Mouse (Mus musculus) kidney, adult 2 months (tissue): ENCODE data around the gene C1qtnf6. TPM values are rescaled to one million over a fixed set of nuclear protein-coding genes. Genes with fewer than 3 reads are reported as not detected.

Experiments
- DNase-seq: peaks from one replicate; pipeline ENCODE4 v3.0.0; 2021
- H3K27ac ChIP-seq: fragments of 200-500 bp; 2 replicates; pipeline ENCODE4 v1.5.1; 2012; ENCODE audit warnings: low read depth, low read length, control low read depth, inconsistent platforms; ENCODE audit not compliant: insufficient read depth
- H3K27me3 ChIP-seq: fragments of 200-500 bp; replicated peaks from 2 replicates; pipeline ENCODE4 v1.6.1; 2012; ENCODE audit warnings: mild to moderate bottlenecking, moderate library complexity, low read length, inconsistent platforms; ENCODE audit not compliant: control insufficient read depth, insufficient read depth
- H3K36me3 ChIP-seq: fragments of 200-500 bp; 2 replicates; pipeline ENCODE4 v1.6.1; 2012; ENCODE audit warnings: mild to moderate bottlenecking, moderate library complexity, low read length, inconsistent platforms; ENCODE audit not compliant: control insufficient read depth, insufficient read depth
- H3K4me1 ChIP-seq: fragments of 200-500 bp; 2 replicates; pipeline ENCODE4 v1.6.1; 2011; ENCODE audit warnings: low read length; ENCODE audit not compliant: control insufficient read depth, insufficient read depth
- H3K4me3 ChIP-seq: fragments of 200-500 bp; 2 replicates; pipeline ENCODE4 v1.5.1; 2011; ENCODE audit warnings: mild to moderate bottlenecking, low read depth, low read length, control low read depth; ENCODE audit not compliant: insufficient read depth
- CTCF ChIP-seq: fragments of 200-500 bp; conservative IDR thresholded peaks from 2 replicates; pipeline ENCODE4 v1.5.1; 2011; ENCODE audit warnings: low read depth, mild to moderate bottlenecking, control low read depth, low read length, moderate library complexity, mixed read lengths; ENCODE audit not compliant: insufficient read depth, insufficient read length
- POLR2A ChIP-seq: fragments of 200-500 bp; IDR thresholded peaks from one replicate; pipeline ENCODE4 v1.6.1; 2011; ENCODE audit warnings: low read depth, low read length, control low read depth
- WGBS: fragments of 180-500 bp; shearing (Covaris S2); methylation state at CpG from one replicate; pipeline ENCODE4 v1.1.7; 2018; 5-methylcytosine and 5-hydroxymethylcytosine counted together
- polyA plus RNA-seq: library from polyadenylated mRNA; depleted of rRNA; stranded (reverse); fragments of >200 nt; gene quantifications from 2 replicates; pipeline ENCODE4 v1.2.3, GENCODE M21; 2012

C1qtnf6 gene
- polyA plus RNA-seq, 1 experiment: 17.0 TPM

GRCm38 (mm10) chr15:78533346-78533835 is 2.2 kb upstream of the C1qtnf6 start:
- Histone ChIP-seq H3K27me3 (no peaks in the 10 kb centered on the region), H3K27ac (no peak overlapping the region), H3K4me3 (no peak overlapping the region), H3K4me1 (peaks cover 12% of the 10 kb centered on the region; the same call in 1 of the 2 replicates), H3K36me3 (no peaks in the 10 kb centered on the region)
- peak; percentile 63 for DNase-seq
- 66% methylated on average over 10 of the region's 10 CpGs for WGBS
- no peak for TF ChIP-seq CTCF
- TF ChIP-seq POLR2A: no peak

- Histone ChIP-seq H3K4me1 (peaks cover 12% of the 10 kb centered on the region; the same call in 1 of the 2 replicates), H3K27me3 (no peaks in the 10 kb centered on the region), H3K36me3 (no peaks in the 10 kb centered on the region), H3K27ac (no peak overlapping the region), H3K4me3 (no peak overlapping the region)
- TF ChIP-seq CTCF (no peak), POLR2A (no peak)
- 48% methylated on average over 10 of the region's 10 CpGs for WGBS
- DNase-seq: no peak
These were observed 1.5 kb upstream of the C1qtnf6 start for GRCm38 (mm10) chr15:78532566-78533345.

GRCm38 (mm10) chr15:78531901-78532469 is 769 bp upstream of the C1qtnf6 start:
- Histone ChIP-seq H3K36me3 (no peaks in the 10 kb centered on the region), H3K27ac (peak overlapping the region; percentile 64), H3K4me3 (peak overlapping the region; percentile 8; the same call in 1 of the 2 replicates), H3K4me1 (peaks cover 12% of the 10 kb centered on the region; the same call in 1 of the 2 replicates), H3K27me3 (no peaks in the 10 kb centered on the region)
- DNase-seq: peak; percentile 100
- under 1% methylated on average over 25 of the region's 25 CpGs for WGBS
- TF ChIP-seq POLR2A (no peak), CTCF (peak; percentile 90)

- TF ChIP-seq CTCF (no peak), POLR2A (no peak)
- no peaks in the 10 kb centered on the region for H3K27me3 ChIP-seq
- H3K27ac ChIP-seq: peak overlapping the region; percentile 64
- 65% methylated on average over 4 of the region's 4 CpGs for WGBS
- H3K36me3 ChIP-seq: no peaks in the 10 kb centered on the region
- no peak for DNase-seq
- no peak overlapping the region for H3K4me3 ChIP-seq
- peaks cover 12% of the 10 kb centered on the region; the same call in 1 of the 2 replicates for H3K4me1 ChIP-seq
These were observed 170 bp upstream of the C1qtnf6 start for GRCm38 (mm10) chr15:78531451-78531720.

GRCm38 (mm10) chr15:78530141-78530540 is 1.1 kb downstream of the C1qtnf6 start:
- TF ChIP-seq CTCF (no peak), POLR2A (no peak)
- Histone ChIP-seq H3K27ac (peak overlapping the region; percentile 58), H3K27me3 (no peaks in the 10 kb centered on the region), H3K36me3 (no peaks in the 10 kb centered on the region), H3K4me1 (peaks cover 12% of the 10 kb centered on the region; the same call in 1 of the 2 replicates), H3K4me3 (no peak overlapping the region)
- WGBS: 83% methylated on average over 3 of the region's 3 CpGs
- DNase-seq: no peak

GRCm38 (mm10) chr15:78529428-78529990 is 1.7 kb downstream of the C1qtnf6 start:
- H3K4me1 ChIP-seq: peaks cover 12% of the 10 kb centered on the region; the same call in 1 of the 2 replicates
- H3K36me3 ChIP-seq: no peaks in the 10 kb centered on the region
- 20% methylated on average over 15 of the region's 15 CpGs for WGBS
- no peaks in the 10 kb centered on the region for H3K27me3 ChIP-seq
- H3K4me3 ChIP-seq: peak overlapping the region; percentile 39
- peak; percentile 68 for DNase-seq
- no peak for TF ChIP-seq POLR2A
- TF ChIP-seq CTCF: no peak
- H3K27ac ChIP-seq: peak overlapping the region; percentile 80
